8 mouse cellular contexts compared by ENCODE assay signal in the genomic region with DNA sequence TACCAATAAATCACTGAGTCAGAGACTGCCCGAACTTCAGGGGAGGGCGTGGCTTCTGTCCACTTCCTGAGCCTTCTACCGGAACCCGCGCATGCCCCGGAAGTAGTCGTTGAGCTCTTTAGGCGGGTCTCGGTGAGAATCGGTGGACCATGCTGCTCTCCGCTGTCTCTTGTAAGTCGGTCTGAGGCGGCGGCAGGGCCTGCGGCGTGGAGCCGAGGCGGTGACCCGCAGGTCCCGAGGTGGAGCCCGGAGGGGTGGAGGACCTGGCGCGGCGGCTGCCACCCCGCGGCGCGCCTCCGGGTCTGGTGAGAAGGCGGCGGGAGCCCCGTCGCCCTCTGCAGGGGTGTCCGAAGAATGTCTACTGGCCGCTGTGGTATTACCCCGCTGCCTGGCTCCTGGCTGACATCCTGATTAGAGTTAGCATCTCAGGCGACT. TPM values are rescaled to one million over a fixed set of nuclear protein-coding genes. Genes with fewer than 3 reads are reported as not detected.
DNase-seq lines count a peak whose midpoint lies in the region; ATAC-seq and TF ChIP-seq lines count a peak whose summit lies in the region.

No protein-coding gene starts in this region.

- H3K4me3 ChIP-seq in bone marrow, adult 2 months (replicated peaks; ENCODE audit: control insufficient read depth, low read depth, low read length): peak overlapping the region; percentile 93
- H3K4me3 ChIP-seq in embryonic facial prominence, embryonic 14.5 days (ENCODE audit: low read depth, low read length): peak overlapping the region; percentile 81
- H3K4me3 ChIP-seq in limb, embryonic 13.5 days: peak overlapping the region; percentile 84
- H3K4me3 ChIP-seq in midbrain, embryonic 15.5 days: peak overlapping the region; percentile 79

- peaks cover 6% of the 10 kb centered on the region; the same call in 1 of the 2 replicates for H3K4me1 ChIP-seq in bone marrow, adult 2 months (ENCODE audit: control insufficient read depth, insufficient read depth, low read length)
- H3K4me1 ChIP-seq in embryonic facial prominence, embryonic 14.5 days (ENCODE audit: control insufficient read depth, insufficient read depth, low read length): peaks cover 8% of the 10 kb centered on the region; the same call in 1 of the 2 replicates
- peaks cover 10% of the 10 kb centered on the region for H3K4me1 ChIP-seq in limb, embryonic 13.5 days
- peaks cover 15% of the 10 kb centered on the region for H3K4me1 ChIP-seq in midbrain, embryonic 15.5 days

- H3K4me2 ChIP-seq in embryonic facial prominence, embryonic 14.5 days (ENCODE audit: low read depth, low read length): peak overlapping the region; percentile 62
- H3K4me2 ChIP-seq in limb, embryonic 13.5 days (replicated peaks): peak overlapping the region; percentile 67
- H3K4me2 ChIP-seq in midbrain, embryonic 15.5 days: peak overlapping the region; percentile 49

- H3K9ac ChIP-seq in embryonic facial prominence, embryonic 14.5 days (ENCODE audit: low read depth, low read length): peak overlapping the region; percentile 85
- H3K9ac ChIP-seq in limb, embryonic 13.5 days: peak overlapping the region; percentile 88
- H3K9ac ChIP-seq in midbrain, embryonic 15.5 days: peak overlapping the region; percentile 83

- H3K36me3 ChIP-seq in embryonic facial prominence, embryonic 14.5 days (ENCODE audit: control insufficient read depth, insufficient read depth, low read length): peaks cover 28% of the 10 kb centered on the region
- peaks cover 32% of the 10 kb centered on the region for H3K36me3 ChIP-seq in limb, embryonic 13.5 days
- peaks cover 7% of the 10 kb centered on the region; the same call in 1 of the 2 replicates for H3K36me3 ChIP-seq in midbrain, embryonic 15.5 days (replicated peaks)

- TF ChIP-seq POLR2A in bone marrow, adult 2 months (IDR thresholded peaks at IDR 0.05; ENCODE audit: borderline replicate concordance, control insufficient read depth, low read depth, low read length): peak; percentile 88; the same call in 1 of the 2 replicates

- under 1% methylated on average over 37 of the region's 37 CpGs for WGBS in bone marrow, adult 2 months
- WGBS in embryonic facial prominence, embryonic 14.5 days: 0% methylated on average over 36 of the region's 37 CpGs
- WGBS in limb, embryonic 13.5 days: under 1% methylated on average over 36 of the region's 37 CpGs
- WGBS in midbrain, embryonic 15.5 days: under 1% methylated on average over 37 of the region's 37 CpGs

- no peaks in the 10 kb centered on the region for H3K27me3 ChIP-seq in embryonic facial prominence, embryonic 14.5 days (replicated peaks; ENCODE audit: control insufficient read depth, insufficient read depth, low read length)
- no peaks in the 10 kb centered on the region for H3K27me3 ChIP-seq in limb, embryonic 13.5 days
- H3K27me3 ChIP-seq in midbrain, embryonic 15.5 days (replicated peaks): no peaks in the 10 kb centered on the region

- H3K27ac ChIP-seq in bone marrow, adult 2 months (ENCODE audit: control insufficient read depth, insufficient read depth, low read depth, low read length, poor library complexity): peak overlapping the region; percentile 100
- peak overlapping the region; percentile 82 for H3K27ac ChIP-seq in embryonic facial prominence, embryonic 14.5 days (replicated peaks; ENCODE audit: low read depth, low read length)
- peak overlapping the region; percentile 85 for H3K27ac ChIP-seq in limb, embryonic 13.5 days
- H3K27ac ChIP-seq in midbrain, embryonic 15.5 days: peak overlapping the region; percentile 88

- ATAC-seq in embryonic facial prominence, embryonic 14.5 days (ENCODE audit: low read depth): peak; percentile 94
- ATAC-seq in limb, embryonic 13.5 days (ENCODE audit: low FRiP score, low read depth): peak; percentile 94
- peak; percentile 99 for ATAC-seq in midbrain, embryonic 15.5 days (replicated peaks)

- H3K9me3 ChIP-seq in embryonic facial prominence, embryonic 14.5 days (ENCODE audit: control insufficient read depth, low read length): no peaks in the 10 kb centered on the region
- no peaks in the 10 kb centered on the region for H3K9me3 ChIP-seq in limb, embryonic 13.5 days
- H3K9me3 ChIP-seq in midbrain, embryonic 15.5 days: no peaks in the 10 kb centered on the region

- peak; percentile 17; the same call in 1 of the 2 replicates for TF ChIP-seq CTCF in bone marrow, adult 2 months (IDR thresholded peaks at IDR 0.05; ENCODE audit: control insufficient read depth, insufficient read depth, low read length)

- DNase-seq in 416B (ENCODE audit: low read depth): peak; percentile 93
- peak; percentile 95 for DNase-seq in embryonic facial prominence, embryonic 14.5 days (ENCODE audit: low spot score)
- peak; percentile 87 for DNase-seq in heart, adult 8-10 months (ENCODE audit: low spot score)
- peak; percentile 91 for DNase-seq in kidney, adult 9 months
- peak; percentile 71 to 80 for DNase-seq in spleen, adult 18-20 months

RNA-seq across cellular contexts. Expression of a gene that starts 17.1 kb away (rescaled TPM):
- polyA plus RNA-seq in bone marrow, adult 2 months (2011; ENCODE audit: insufficient read depth, insufficient read length, low replicate concordance, missing spikeins): 89.1 and 162 TPM in 2 replicates
- polyA plus RNA-seq in embryonic facial prominence, embryonic 14.5 days (2014; fragmentation: Nextera tagmentation; extraction: Ambion mirVana): 297 and 305 TPM in 2 replicates
- total RNA-seq in heart, adult 8-10 months (2022): 100 to 1,000 TPM; 306 to 352 (median 322) TPM
- 259 and 285 TPM in 2 replicates for polyA plus RNA-seq in limb, embryonic 13.5 days (2015; fragmentation: Nextera tagmentation; extraction: Ambion mirVana)
- 176 and 183 TPM in 2 replicates for polyA plus RNA-seq in midbrain, embryonic 15.5 days (2015; fragmentation: Nextera tagmentation; extraction: Ambion mirVana)

Comparison
In these comparisons a context has a peak if more than half of its experiments do, and no peak if none do; other contexts are left out.
1. Peak in every context shown above with its lines: DNase-seq, ATAC-seq, H3K4me3 ChIP-seq and H3K27ac ChIP-seq.